Mouse (Mus musculus): ENCODE data around the gene Iqgap2. TPM values are rescaled to one million over a fixed set of nuclear protein-coding genes. Genes with fewer than 3 reads are reported as not detected.

Iqgap2 gene
- total and polyA plus RNA-seq, 3 experiments = 0.27 to 0.32 TPM; not detected in 1

DNA sequence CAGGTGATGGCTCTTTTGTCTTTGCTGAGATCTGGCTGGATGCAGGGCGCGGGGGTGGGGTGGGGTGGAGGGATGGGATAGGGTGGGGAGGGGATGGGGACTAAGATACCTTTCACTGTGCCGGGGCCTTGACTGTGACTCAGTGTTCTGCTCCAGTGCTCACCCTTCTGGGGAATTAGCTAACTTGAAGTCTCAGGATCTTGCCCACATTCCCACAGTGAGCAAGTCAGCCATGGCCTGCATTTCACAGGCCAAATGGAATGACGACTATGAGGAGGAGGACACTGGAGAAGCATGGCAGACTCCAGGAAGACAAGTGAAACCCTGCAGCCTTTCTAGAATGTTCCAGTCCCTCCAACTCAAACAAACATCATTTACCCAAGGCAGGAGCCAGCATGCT, 280.0 kb downstream of the Iqgap2 start:
- Histone ChIP-seq H3K4me1 (ENCODE audit: control insufficient read depth in 1 of 2, insufficient read depth in 2 of 2, low read length in 2 of 2) (peaks cover 2 to 9% of the 10 kb centered on the region in 2 experiments; a peak in 3 of 4 replicates), H3K79me2 (ENCODE audit: control insufficient read depth, insufficient read depth, low read length, poor library complexity) (peaks cover 15% of the 10 kb centered on the region), H3K9me3 (replicated peaks; ENCODE audit: insufficient read depth, low read length) (no peaks in the 10 kb centered on the region), H3K9ac (ENCODE audit: control insufficient read depth, low read depth, low read length, poor library complexity, severe bottlenecking) (no peak overlapping the region), H3K27me3 (ENCODE audit: control insufficient read depth in 1 of 2, insufficient read depth in 2 of 2, low read length in 2 of 2) (no peaks in the 10 kb centered on the region), H3K4me3 (ENCODE audit: control insufficient read depth in 1 of 2, insufficient read depth in 1 of 2, low read depth in 2 of 2, low read length in 2 of 2) (no peak overlapping the region), H3K36me3 (ENCODE audit: control insufficient read depth in 1 of 2, insufficient read depth in 2 of 2, low read length in 2 of 2) (peaks cover 0 to 8% of the 10 kb centered on the region in 2 experiments; a peak in 2 of 4 replicates), H3K27ac (ENCODE audit: control insufficient read depth, low read depth, low read length) (no peak overlapping the region)
- no peak for DNase-seq (ENCODE audit: low read depth, low spot score)
- no peak for TF ChIP-seq ELF1 (IDR thresholded peaks at IDR 0.05; ENCODE audit: low read depth, low read length)
- no peak for TF ChIP-seq MYB (IDR thresholded peaks at IDR 0.05; ENCODE audit: low read depth, low read length)
- no peak for TF ChIP-seq BHLHE40 (IDR thresholded peaks at IDR 0.05; ENCODE audit: borderline replicate concordance, low read depth, low read length)
- TF ChIP-seq SMC3 (IDR thresholded peaks at IDR 0.05; ENCODE audit: low read depth, low read length) = no peak

DNA sequence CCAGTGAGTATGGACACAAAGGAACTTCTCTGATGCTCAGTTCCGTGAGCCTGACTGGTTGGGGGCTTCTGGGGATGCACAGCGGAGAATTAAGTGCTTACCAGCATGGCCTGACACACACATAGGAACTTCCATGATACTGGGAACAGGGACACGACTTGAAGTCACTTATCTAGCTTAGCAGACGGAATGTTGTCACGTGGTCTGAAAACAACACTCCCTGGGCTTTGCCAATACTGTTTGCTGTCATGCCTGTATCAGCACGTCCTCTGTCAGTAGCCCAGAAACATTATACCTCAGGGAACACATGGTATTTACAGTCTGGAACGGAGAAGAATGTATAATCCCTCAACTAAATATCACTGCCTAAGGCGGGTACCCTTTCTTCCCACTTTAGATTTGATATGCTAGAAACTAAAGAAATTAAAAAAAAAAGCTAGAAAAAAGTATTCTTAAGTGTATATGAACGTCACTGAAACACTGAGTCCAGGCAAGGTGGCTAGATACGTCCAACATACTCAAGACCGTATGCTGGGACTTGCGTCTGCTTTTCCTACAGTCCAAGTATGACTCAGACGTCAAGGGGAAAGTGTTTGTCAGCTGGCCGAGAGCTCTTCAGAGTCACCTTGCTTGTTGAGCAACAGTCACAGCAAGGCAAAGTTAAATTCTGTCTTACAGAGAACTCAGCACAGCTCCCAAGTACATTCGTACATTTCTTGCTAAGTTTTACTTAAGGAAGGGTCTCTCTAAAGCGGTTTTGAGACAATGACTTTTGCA, 280.7 kb downstream of the Iqgap2 start:
- Histone ChIP-seq H3K4me3 (ENCODE audit: control insufficient read depth in 1 of 2, insufficient read depth in 1 of 2, low read depth in 2 of 2, low read length in 2 of 2) (no peak overlapping the region), H3K27me3 (ENCODE audit: control insufficient read depth in 1 of 2, insufficient read depth in 2 of 2, low read length in 2 of 2) (no peaks in the 10 kb centered on the region), H3K36me3 (ENCODE audit: control insufficient read depth in 1 of 2, insufficient read depth in 2 of 2, low read length in 2 of 2) (peaks cover 0 to 2% of the 10 kb centered on the region in 2 experiments; a peak in 2 of 4 replicates), H3K4me1 (ENCODE audit: control insufficient read depth in 1 of 2, insufficient read depth in 2 of 2, low read length in 2 of 2) (peaks cover 0 to 3% of the 10 kb centered on the region in 2 experiments; a peak in 2 of 4 replicates), H3K79me2 (ENCODE audit: control insufficient read depth, insufficient read depth, low read length, poor library complexity) (peaks cover 10% of the 10 kb centered on the region; the same call in 1 of the 2 replicates), H3K9me3 (replicated peaks; ENCODE audit: insufficient read depth, low read length) (no peaks in the 10 kb centered on the region), H3K9ac (ENCODE audit: control insufficient read depth, low read depth, low read length, poor library complexity, severe bottlenecking) (no peak overlapping the region), H3K27ac (ENCODE audit: control insufficient read depth, low read depth, low read length) (no peak overlapping the region)
- no peak for TF ChIP-seq E2F4 (IDR thresholded peaks at IDR 0.05; ENCODE audit: borderline replicate concordance, low read depth, low read length)
- TF ChIP-seq MYB (IDR thresholded peaks at IDR 0.05; ENCODE audit: low read depth, low read length) = no peak
- no peak for TF ChIP-seq CHD1 (IDR thresholded peaks at IDR 0.05; ENCODE audit: low read depth, low read length)
- TF ChIP-seq SIN3A (IDR thresholded peaks at IDR 0.05; ENCODE audit: low read length) = no peak
- TF ChIP-seq GABPA (IDR thresholded peaks at IDR 0.05; ENCODE audit: low read depth, low read length) = no peak
- TF ChIP-seq NRF1 (IDR thresholded peaks at IDR 0.05; ENCODE audit: insufficient read depth, low read depth, low read length, poor library complexity, severe bottlenecking) = no peak
- no peak for TF ChIP-seq NELFE (IDR thresholded peaks at IDR 0.05; ENCODE audit: low read depth, low read length)
- no peak for TF ChIP-seq JUND (IDR thresholded peaks at IDR 0.05; ENCODE audit: low read depth, low read length)
- TF ChIP-seq TCF12 (IDR thresholded peaks at IDR 0.05; ENCODE audit: low read depth, low read length) = no peak
- DNase-seq (ENCODE audit: low read depth, low spot score) = no peak

DNA sequence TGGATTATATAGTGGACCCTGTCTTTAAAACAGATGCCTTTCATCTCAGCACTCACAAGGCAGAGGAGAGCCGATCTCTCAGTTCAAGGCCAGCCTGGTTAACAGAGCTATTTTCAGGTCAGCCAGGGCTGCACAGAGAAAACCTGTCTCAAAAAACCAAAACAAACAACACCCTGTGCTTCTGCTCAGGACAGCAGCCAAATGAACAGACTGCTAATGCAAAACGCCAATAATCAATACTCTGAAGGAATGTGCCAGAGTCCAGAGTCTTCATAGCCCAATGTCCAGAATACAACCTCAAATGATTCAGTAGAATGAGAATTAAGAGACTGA, 282.7 kb downstream of the Iqgap2 start:
- no peaks in the 10 kb centered on the region for H3K4me1 ChIP-seq (ENCODE audit: control insufficient read depth in 1 of 2, insufficient read depth in 2 of 2, low read length in 2 of 2)
- H3K27me3 ChIP-seq (ENCODE audit: control insufficient read depth in 1 of 2, insufficient read depth in 2 of 2, low read length in 2 of 2) = no peaks in the 10 kb centered on the region
- H3K4me3 ChIP-seq (ENCODE audit: control insufficient read depth in 1 of 2, insufficient read depth in 1 of 2, low read depth in 2 of 2, low read length in 2 of 2) = no peak overlapping the region
- TF ChIP-seq SIN3A (IDR thresholded peaks at IDR 0.05; ENCODE audit: low read length) (no peak), POLR2AphosphoS5 (IDR thresholded peaks at IDR 0.05; ENCODE audit: borderline replicate concordance, low read depth, low read length) (no peak), JUND (IDR thresholded peaks at IDR 0.05; ENCODE audit: low read depth, low read length) (no peak), TAL1 (IDR thresholded peaks at IDR 0.05; ENCODE audit: low read length) (no peak), EP300 (IDR thresholded peaks at IDR 0.05; ENCODE audit: low read depth in 1 of 2, low read length in 2 of 2) (no peak), UBTF (IDR thresholded peaks at IDR 0.05; ENCODE audit: borderline replicate concordance, insufficient read depth, low read depth, low read length) (no peak)
- H3K36me3 ChIP-seq (ENCODE audit: control insufficient read depth in 1 of 2, insufficient read depth in 2 of 2, low read length in 2 of 2) = no peaks in the 10 kb centered on the region
- no peaks in the 10 kb centered on the region for H3K79me2 ChIP-seq (ENCODE audit: control insufficient read depth, insufficient read depth, low read length, poor library complexity)
- no peak overlapping the region for H3K9ac ChIP-seq (ENCODE audit: control insufficient read depth, low read depth, low read length, poor library complexity, severe bottlenecking)
- no peak overlapping the region for H3K27ac ChIP-seq (ENCODE audit: control insufficient read depth, low read depth, low read length)
- H3K9me3 ChIP-seq (replicated peaks; ENCODE audit: insufficient read depth, low read length) = no peaks in the 10 kb centered on the region
- no peak for DNase-seq (ENCODE audit: low read depth, low spot score)
